Mouse (Mus musculus) bone marrow, adult 2 months (tissue): Measurements from ENCODE around the gene Oxsm.

Experiments
- CTCF ChIP-seq: fragments of 200-500 bp; IDR thresholded peaks from 2 replicates; pipeline ENCODE4 v1.5.1; 2011; ENCODE audit warnings: low read length, control low read depth; ENCODE audit not compliant: control insufficient read depth, insufficient read depth
- POLR2A ChIP-seq: fragments of 200-500 bp; IDR thresholded peaks from 2 replicates; pipeline ENCODE4 v1.6.1; 2011; ENCODE audit warnings: low read depth, mild to moderate bottlenecking, control low read depth, low read length, borderline replicate concordance; ENCODE audit not compliant: control insufficient read depth

GRCm38 (mm10) chr14:16292371-16292770 is 42.8 kb upstream of the Oxsm start:
- TF ChIP-seq CTCF (no peak), POLR2A (no peak)
